Mouse (Mus musculus): ENCODE results near the gene Npcd. TPM values are rescaled to one million over a fixed set of nuclear protein-coding genes. Genes with fewer than 3 reads are reported as not detected.

Gene Npcd
- polyA plus RNA-seq, 1 experiment from 2014 or later = not detected

GRCm38 (mm10) chr15:79850143-79850542, 16.1 kb upstream of the Npcd start:
- H3K36me3 ChIP-seq (replicated peaks) = no peaks in the 10 kb centered on the region
- H3K4me1 ChIP-seq = peaks cover 15% of the 10 kb centered on the region

GRCm38 (mm10) chr15:79847100-79847499, 13.1 kb upstream of the Npcd start:
- Histone ChIP-seq H3K36me3 (replicated peaks) (no peaks in the 10 kb centered on the region), H3K27ac (replicated peaks) (no peak overlapping the region), H3K9me3 (no peaks in the 10 kb centered on the region; the same call in 1 of the 2 replicates), H3K27me3 (replicated peaks; ENCODE audit: low read depth, poor library complexity, severe bottlenecking) (peaks cover 8% of the 10 kb centered on the region; the same call in 1 of the 2 replicates), H3K4me1 (peaks cover 15% of the 10 kb centered on the region), H3K4me3 (no peak overlapping the region)
- DNase-seq (ENCODE audit: low spot score) = no peak
- 21% methylated on average over 5 of the region's 5 CpGs for WGBS

More at GRCm38 (mm10) chr15:79850143-79850542, 16.1 kb upstream of the Npcd start:
- no peak overlapping the region for H3K27ac ChIP-seq (replicated peaks)
- WGBS = 95% methylated on average over 2 of the region's 2 CpGs
- H3K9me3 ChIP-seq = no peaks in the 10 kb centered on the region; the same call in 1 of the 2 replicates
- H3K27me3 ChIP-seq (replicated peaks; ENCODE audit: low read depth, poor library complexity, severe bottlenecking) = peaks cover 8% of the 10 kb centered on the region; the same call in 1 of the 2 replicates
- DNase-seq (ENCODE audit: low spot score) = no peak
- H3K4me3 ChIP-seq = no peak overlapping the region

- 73% methylated on average over 4 of the region's 4 CpGs for WGBS
- Histone ChIP-seq H3K36me3 (replicated peaks) (no peaks in the 10 kb centered on the region), H3K27me3 (replicated peaks; ENCODE audit: low read depth, poor library complexity, severe bottlenecking) (peaks cover 12% of the 10 kb centered on the region; the same call in 1 of the 2 replicates), H3K4me3 (no peak overlapping the region), H3K4me1 (peaks cover 15% of the 10 kb centered on the region), H3K9me3 (no peaks in the 10 kb centered on the region; the same call in 1 of the 2 replicates), H3K27ac (replicated peaks) (no peak overlapping the region)
- DNase-seq (ENCODE audit: low spot score) = no peak
Observed at GRCm38 (mm10) chr15:79845986-79846385, 11.9 kb upstream of the Npcd start.

DNA sequence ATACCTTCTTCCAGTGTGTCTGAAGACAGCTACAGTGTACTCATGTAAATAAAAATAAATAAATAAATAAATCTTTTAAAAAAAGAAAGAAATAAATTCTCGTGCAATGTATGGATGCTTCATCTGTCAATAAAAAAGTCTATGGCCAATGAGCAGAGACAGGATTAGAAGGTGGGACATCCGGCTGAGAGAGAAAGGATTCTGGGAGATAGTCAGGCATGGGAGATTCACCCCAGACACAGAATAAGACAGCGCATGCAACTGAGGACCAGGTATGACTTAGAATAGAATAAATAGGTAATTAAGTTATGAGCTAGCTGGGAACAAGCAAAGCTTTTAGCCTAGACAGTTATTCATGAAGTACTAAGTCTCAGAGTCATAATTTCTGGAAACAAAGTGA, 8.9 kb upstream of the Npcd start:
- Histone ChIP-seq H3K36me3 (replicated peaks) (no peaks in the 10 kb centered on the region), H3K4me1 (peaks cover 13% of the 10 kb centered on the region), H3K9me3 (no peaks in the 10 kb centered on the region), H3K27ac (replicated peaks) (no peak overlapping the region), H3K27me3 (replicated peaks; ENCODE audit: low read depth, poor library complexity, severe bottlenecking) (peaks cover 16% of the 10 kb centered on the region; the same call in 1 of the 2 replicates), H3K4me3 (no peak overlapping the region)
- DNase-seq (ENCODE audit: low spot score) = no peak
- 88% methylated on average over 3 of the region's 3 CpGs for WGBS

DNA sequence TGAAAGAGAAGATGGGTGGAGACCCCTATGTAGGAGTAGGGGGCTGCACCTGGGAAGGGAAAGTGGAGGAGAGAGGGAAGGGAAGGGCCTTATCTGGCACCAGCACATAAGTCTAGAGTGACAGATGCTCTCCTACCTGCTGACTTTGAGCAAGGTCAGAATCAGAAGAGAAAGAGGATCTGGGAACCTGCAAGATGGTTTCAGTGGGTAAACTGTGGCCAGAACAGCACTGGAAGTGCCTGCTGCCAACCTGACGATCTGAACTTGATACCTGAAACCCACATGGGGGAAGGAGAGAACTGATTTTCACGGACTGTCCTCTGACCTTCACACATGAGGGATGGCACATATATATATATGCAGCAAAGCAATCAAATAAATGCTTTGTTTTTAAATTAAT, 6.2 kb upstream of the Npcd start:
- 71% methylated on average over 2 of the region's 2 CpGs for WGBS

DNA sequence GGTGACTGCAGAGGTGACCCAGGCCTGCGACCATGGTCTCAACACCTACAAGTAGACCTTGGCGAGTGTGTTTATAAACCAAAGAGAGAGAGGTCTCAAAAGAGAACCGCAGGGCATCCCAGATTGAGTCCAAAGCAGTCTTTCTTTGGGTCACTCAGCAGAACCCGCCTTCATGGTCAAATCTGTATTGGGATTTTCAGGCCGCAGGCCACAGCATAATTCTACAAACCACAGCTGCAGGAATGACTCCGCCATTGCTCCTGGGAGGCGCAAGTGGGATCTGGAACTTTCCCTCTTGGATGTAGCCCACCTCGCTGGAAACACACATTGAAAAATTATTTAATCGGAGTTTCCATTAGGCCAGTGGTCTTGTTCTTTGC, 834 bp upstream of the Npcd start:
- Histone ChIP-seq H3K27ac (replicated peaks) (peak overlapping the region; percentile 94), H3K4me1 (peaks cover 49% of the 10 kb centered on the region), H3K4me3 (peak overlapping the region; percentile 89), H3K36me3 (replicated peaks) (peaks cover 9% of the 10 kb centered on the region), H3K27me3 (replicated peaks; ENCODE audit: low read depth, poor library complexity, severe bottlenecking) (no peaks in the 10 kb centered on the region), H3K9me3 (no peaks in the 10 kb centered on the region)
- DNase-seq (ENCODE audit: low spot score) = no peak
- 60% methylated on average over 9 of the region's 9 CpGs for whole genome bisulfite sequencing

More for the DNA sequence above, 6.2 kb upstream of the Npcd start:
- DNase-seq (ENCODE audit: low spot score) = no peak
- no peaks in the 10 kb centered on the region for H3K36me3 ChIP-seq (replicated peaks)
- peaks cover 5% of the 10 kb centered on the region for H3K4me1 ChIP-seq
- H3K27ac ChIP-seq (replicated peaks) = no peak overlapping the region
- H3K9me3 ChIP-seq = no peaks in the 10 kb centered on the region
- no peak overlapping the region for H3K4me3 ChIP-seq
- H3K27me3 ChIP-seq (replicated peaks; ENCODE audit: low read depth, poor library complexity, severe bottlenecking) = 0 out of 2 replicates have a peak, but pooled peaks cover 11% of the 10 kb centered on the region

DNA sequence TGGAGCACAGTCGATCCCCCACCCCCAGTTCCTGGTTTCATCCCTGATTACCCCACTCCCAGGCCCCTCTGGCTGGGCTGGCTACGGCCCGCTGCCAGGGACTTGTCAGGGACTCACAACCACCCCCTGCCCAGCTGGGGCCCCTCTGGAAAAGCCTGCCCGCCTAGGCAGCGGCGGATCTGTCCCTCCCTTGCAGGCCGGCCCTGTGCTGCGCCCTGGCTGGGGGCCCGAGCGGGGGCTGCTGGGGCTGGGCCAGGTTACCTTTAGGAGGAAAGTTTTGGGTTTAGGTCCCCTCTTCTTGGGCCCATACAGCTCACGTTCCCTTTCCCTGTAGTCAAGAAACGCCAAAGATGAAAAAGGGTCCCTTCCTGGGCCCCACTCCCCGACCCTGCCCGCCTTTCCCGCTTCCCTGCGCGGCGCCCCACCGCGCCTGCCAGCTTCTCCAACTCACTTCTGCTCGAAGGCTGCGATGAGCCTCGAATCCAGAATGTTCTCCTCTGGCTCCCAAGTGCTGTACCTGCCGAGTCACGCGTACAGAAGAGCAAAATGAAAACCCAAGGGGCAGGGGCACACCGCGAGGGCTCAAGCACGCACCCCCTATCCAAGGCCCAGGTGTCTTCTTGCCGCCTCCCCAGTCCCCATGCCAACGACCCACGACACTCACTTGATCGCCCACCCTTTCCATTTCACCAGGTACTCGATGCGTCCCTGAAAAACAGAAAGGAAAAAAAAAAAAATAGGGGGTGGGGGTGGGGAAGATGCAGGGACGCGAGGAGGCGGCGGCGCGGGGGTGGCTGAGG, 586 bp downstream of the Npcd start:
- Histone ChIP-seq H3K9me3 (no peaks in the 10 kb centered on the region), H3K4me3 (peak overlapping the region; percentile 89), H3K27ac (replicated peaks) (peak overlapping the region; percentile 94), H3K4me1 (peaks cover 63% of the 10 kb centered on the region), H3K36me3 (replicated peaks) (peaks cover 16% of the 10 kb centered on the region), H3K27me3 (replicated peaks; ENCODE audit: low read depth, poor library complexity, severe bottlenecking) (no peaks in the 10 kb centered on the region)
- DNase-seq (ENCODE audit: low spot score) = peak; percentile 56
- under 1% methylated on average over 41 of the region's 41 CpGs for WGBS

- Histone ChIP-seq H3K36me3 (replicated peaks) (peaks cover 28% of the 10 kb centered on the region), H3K9me3 (no peaks in the 10 kb centered on the region), H3K4me1 (peaks cover 70% of the 10 kb centered on the region), H3K27me3 (replicated peaks; ENCODE audit: low read depth, poor library complexity, severe bottlenecking) (no peaks in the 10 kb centered on the region), H3K27ac (replicated peaks) (no peak overlapping the region), H3K4me3 (peak overlapping the region; percentile 89)
- peak; percentile 84 for DNase-seq (ENCODE audit: low spot score)
- WGBS = 29% methylated on average over 18 of the region's 18 CpGs
Observed at GRCm38 (mm10) chr15:79832064-79832900, 1.8 kb downstream of the Npcd start.

DNA sequence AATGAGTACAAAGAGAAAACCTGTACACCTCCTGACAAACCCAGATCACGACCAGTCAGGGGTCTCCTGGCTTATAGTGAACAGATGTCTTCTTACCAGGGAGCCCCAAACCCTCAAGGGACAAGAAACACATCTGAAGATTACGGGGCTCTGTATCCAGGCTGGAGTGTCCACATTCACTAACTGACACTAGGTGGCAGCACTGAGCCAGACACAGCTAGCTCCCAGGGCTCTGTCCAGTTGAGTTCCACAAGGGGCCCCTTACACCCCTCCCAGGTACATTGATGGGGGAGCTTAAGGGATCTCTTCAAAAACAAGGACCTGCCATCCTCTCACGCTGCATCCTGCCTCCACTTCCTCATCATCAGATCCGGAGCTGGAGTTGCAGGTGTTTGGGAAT, 3.6 kb downstream of the Npcd start:
- WGBS = 8% methylated on average over 4 of the region's 4 CpGs
- H3K4me1 ChIP-seq = peaks cover 80% of the 10 kb centered on the region
- H3K27me3 ChIP-seq (replicated peaks; ENCODE audit: low read depth, poor library complexity, severe bottlenecking) = no peaks in the 10 kb centered on the region
- H3K9me3 ChIP-seq = no peaks in the 10 kb centered on the region
- peaks cover 43% of the 10 kb centered on the region for H3K36me3 ChIP-seq (replicated peaks)
- peak; percentile 77 for DNase-seq (ENCODE audit: low spot score)
- H3K27ac ChIP-seq (replicated peaks) = no peak overlapping the region
- H3K4me3 ChIP-seq = no peak overlapping the region

GRCm38 (mm10) chr15:79829431-79829830, 4.6 kb downstream of the Npcd start:
- Histone ChIP-seq H3K9me3 (no peaks in the 10 kb centered on the region), H3K4me1 (peaks cover 79% of the 10 kb centered on the region), H3K27me3 (replicated peaks; ENCODE audit: low read depth, poor library complexity, severe bottlenecking) (no peaks in the 10 kb centered on the region), H3K4me3 (no peak overlapping the region), H3K36me3 (replicated peaks) (peaks cover 50% of the 10 kb centered on the region), H3K27ac (replicated peaks) (no peak overlapping the region)
- WGBS = 78% methylated on average over 5 of the region's 5 CpGs
- DNase-seq (ENCODE audit: low spot score) = no peak

DNA sequence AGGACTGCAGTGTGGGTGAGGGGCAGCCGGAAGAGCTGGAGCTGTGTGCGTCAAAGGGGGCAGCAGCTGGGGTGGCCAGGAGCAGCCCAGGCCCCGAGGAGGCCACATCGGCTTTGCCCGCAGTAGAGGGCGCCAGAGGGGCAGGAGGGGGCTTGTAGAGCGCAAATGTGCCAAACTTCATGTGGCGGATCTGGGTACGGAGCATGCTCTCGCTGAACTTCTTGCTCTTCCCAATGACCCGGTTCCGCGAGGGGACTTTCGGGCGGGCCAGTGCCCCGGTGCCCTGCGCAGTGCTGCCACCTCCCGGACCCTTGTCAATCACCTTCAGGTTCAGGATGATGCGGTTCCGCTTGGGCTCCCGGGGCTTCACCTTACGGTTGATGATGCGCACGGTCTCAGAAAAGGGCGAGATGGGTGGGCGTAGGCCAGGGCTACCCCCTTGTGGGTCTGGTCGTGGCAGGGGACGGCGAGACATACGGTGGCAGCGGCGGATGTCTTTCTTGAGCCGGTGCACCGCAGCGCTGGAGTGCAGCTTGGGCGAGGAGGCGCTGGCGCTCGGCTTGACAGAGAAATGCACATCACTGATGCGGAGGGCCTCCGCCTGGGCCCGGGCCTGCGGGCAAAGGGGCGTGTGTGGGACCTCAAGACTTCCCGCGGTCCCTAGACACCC, 5.5 kb downstream of the Npcd start:
- H3K27me3 ChIP-seq (replicated peaks; ENCODE audit: low read depth, poor library complexity, severe bottlenecking) = no peaks in the 10 kb centered on the region
- no peak overlapping the region for H3K27ac ChIP-seq (replicated peaks)
- DNase-seq (ENCODE audit: low spot score) = peak; percentile 51
- H3K4me1 ChIP-seq = peaks cover 75% of the 10 kb centered on the region
- H3K9me3 ChIP-seq = no peaks in the 10 kb centered on the region
- 60% methylated on average over 46 of the region's 46 CpGs for WGBS
- H3K4me3 ChIP-seq = peak overlapping the region; percentile 34
- peaks cover 54% of the 10 kb centered on the region for H3K36me3 ChIP-seq (replicated peaks)

- Histone ChIP-seq H3K36me3 (replicated peaks) (peaks cover 61% of the 10 kb centered on the region), H3K27ac (replicated peaks) (no peak overlapping the region), H3K4me3 (no peak overlapping the region; the same call in 1 of the 2 replicates), H3K4me1 (peaks cover 71% of the 10 kb centered on the region), H3K27me3 (replicated peaks; ENCODE audit: low read depth, poor library complexity, severe bottlenecking) (no peaks in the 10 kb centered on the region), H3K9me3 (no peaks in the 10 kb centered on the region)
- 90% methylated on average over 11 of the region's 11 CpGs for WGBS
- no peak for DNase-seq (ENCODE audit: low spot score)
Observed at GRCm38 (mm10) chr15:79827778-79828210, 6.2 kb downstream of the Npcd start.

Measured in embryonic facial prominence, embryonic 10.5 days (tissue).